Mouse (Mus musculus) bone marrow macrophage, adult 2 months (primary cell): ENCODE measurements around the gene Atp1a4.

Experiments
- CTCF ChIP-seq: IDR thresholded peaks from 2 replicates; pipeline ENCODE4 v1.5.1; 2012; ENCODE audit warnings: low read depth, mild to moderate bottlenecking, low read length, moderate library complexity
- POLR2A ChIP-seq: IDR thresholded peaks from 2 replicates; pipeline ENCODE4 v1.6.1; 2012; ENCODE audit warnings: mild to moderate bottlenecking, low read depth, low read length, borderline replicate concordance

GRCm38 (mm10) chr1:172242401-172242800 lies 15.8 kb downstream of the Atp1a4 start:
- TF ChIP-seq CTCF (no peak), POLR2A (no peak)
